Mouse (Mus musculus) myocyte (in vitro differentiated cells): ENCODE data around the gene Trpm4. TPM values are rescaled to one million over a fixed set of nuclear protein-coding genes. Genes with fewer than 3 reads are reported as not detected.
A peak's percentile ranks its signal among the peaks of the same experiment; 100 is the strongest.

Experiments used
- H3K27me3 ChIP-seq: one replicate; pipeline ENCODE4 v1.6.1; 2011; ENCODE audit not compliant: control insufficient read depth, insufficient read depth, insufficient read length
- H3K36me3 ChIP-seq: one replicate; pipeline ENCODE4 v1.6.1; 2011; ENCODE audit not compliant: control insufficient read depth, insufficient read depth
- H3K4me2 ChIP-seq: one replicate; pipeline ENCODE4 v1.6.1; 2011; ENCODE audit warnings: low read depth, control low read depth
- H3K4me3 ChIP-seq: one replicate; pipeline ENCODE4 v1.5.1; 2011; ENCODE audit warnings: mild to moderate bottlenecking, control low read depth, moderate library complexity
- H3K79me2 ChIP-seq: one replicate; pipeline ENCODE4 v1.6.1; 2011; ENCODE audit not compliant: control insufficient read depth, insufficient read depth
- H3ac ChIP-seq: one replicate; pipeline ENCODE4 v1.6.1; 2011; ENCODE audit not compliant: control insufficient read depth, insufficient read length
- CEBPB ChIP-seq: IDR thresholded peaks from 2 replicates; pipeline ENCODE4 v1.6.1; 2011; ENCODE audit warnings: mild to moderate bottlenecking, moderate library complexity; ENCODE audit not compliant: poor library complexity, insufficient read depth, severe bottlenecking
- E2F4 ChIP-seq: IDR thresholded peaks from one replicate; pipeline ENCODE4 v1.6.1; 2011; ENCODE audit warnings: mild to moderate bottlenecking, control low read depth, moderate library complexity; ENCODE audit not compliant: insufficient read depth
- MAX ChIP-seq: IDR thresholded peaks from one replicate; pipeline ENCODE4 v1.6.1; 2011; ENCODE audit warnings: low read depth, mild to moderate bottlenecking, control low read depth
- MYOD1 ChIP-seq, 3 experiments: IDR thresholded peaks; one replicate each; pipeline ENCODE4 v1.6.1; 2011; ENCODE audit warnings: control low read depth in 2 of 3, low read depth in 2 of 3, mild to moderate bottlenecking in 2 of 3, moderate library complexity in 1 of 3; ENCODE audit not compliant: insufficient read length in 2 of 3, control insufficient read depth in 1 of 3
- MYOG ChIP-seq, 3 experiments: IDR thresholded peaks; one replicate each; pipeline ENCODE4 v1.6.1; 2011; ENCODE audit warnings: control low read depth in 2 of 3, low read depth in 2 of 3, mild to moderate bottlenecking in 2 of 3; ENCODE audit not compliant: insufficient read length in 2 of 3, control insufficient read depth in 1 of 3, insufficient read depth in 1 of 3
- POLR2A ChIP-seq: IDR thresholded peaks from one replicate; pipeline ENCODE4 v1.6.1; 2011; ENCODE audit warnings: low read depth, mild to moderate bottlenecking, control low read depth, moderate library complexity; ENCODE audit not compliant: insufficient read length
- POLR2AphosphoS2 ChIP-seq: IDR thresholded peaks from one replicate; pipeline ENCODE4 v1.6.1; 2011; ENCODE audit warnings: low read depth, control low read depth; ENCODE audit not compliant: insufficient read length
- REST ChIP-seq: IDR thresholded peaks from one replicate; pipeline ENCODE4 v1.6.1; 2011; ENCODE audit warnings: mild to moderate bottlenecking, control low read depth, moderate library complexity; ENCODE audit not compliant: insufficient read depth, insufficient read length
- TCF12 ChIP-seq: IDR thresholded peaks from one replicate; pipeline ENCODE4 v1.6.1; 2011; ENCODE audit warnings: mild to moderate bottlenecking, control low read depth; ENCODE audit not compliant: poor library complexity, insufficient read depth, severe bottlenecking
- TCF3 ChIP-seq: IDR thresholded peaks from one replicate; pipeline ENCODE4 v1.6.1; 2011; ENCODE audit warnings: low read depth, control low read depth; ENCODE audit not compliant: insufficient read length
- USF1 ChIP-seq: IDR thresholded peaks from one replicate; pipeline ENCODE4 v1.6.1; 2011; ENCODE audit warnings: low read depth, mild to moderate bottlenecking, control low read depth, moderate library complexity
- polyA plus RNA-seq: library from polyadenylated mRNA; unstranded; fragments of >200 nt; fragmentation: generic; extraction: Trizol; gene quantifications from one replicate; pipeline ENCODE4 v1.2.1, GENCODE M21; 2012; ENCODE audit warnings: missing spikeins

Trpm4 gene
- polyA plus RNA-seq, 1 experiment, result 27.3 TPM

DNA sequence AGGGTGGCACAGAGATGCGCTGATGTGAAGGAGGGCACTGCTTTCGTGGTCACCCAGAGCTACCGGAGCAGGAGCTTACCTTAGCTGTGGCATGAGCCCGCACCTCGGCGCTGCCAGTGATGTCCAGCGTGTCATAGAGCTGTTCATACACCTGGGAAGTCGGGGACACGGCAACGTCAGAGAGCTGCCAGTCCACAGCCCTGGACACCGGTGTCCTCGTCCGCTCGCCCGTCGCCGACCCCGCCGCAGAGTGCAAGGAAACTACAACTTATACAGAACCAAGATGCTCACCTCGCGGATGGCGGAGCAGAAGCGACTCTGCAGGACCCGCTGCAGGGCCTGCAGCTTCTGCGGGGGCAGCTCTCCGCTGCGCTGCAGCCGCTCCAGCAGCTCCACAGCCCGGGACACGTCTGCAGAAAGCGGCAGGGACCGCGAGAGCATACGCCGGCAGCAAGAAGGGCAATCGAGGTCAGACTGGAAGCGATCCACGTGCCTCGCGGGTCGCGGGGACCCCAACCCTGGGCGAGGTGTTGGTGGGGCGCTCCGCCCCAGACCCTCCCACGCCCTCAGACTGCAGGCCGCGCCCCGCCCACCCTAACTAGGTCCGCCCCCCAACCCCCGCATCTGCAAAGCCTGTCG is 36.4 kb upstream of the Trpm4 start:
- no peaks in the 10 kb centered on the region for H3K79me2 ChIP-seq
- no peak overlapping the region for H3K4me3 ChIP-seq
- no peak overlapping the region for H3K4me2 ChIP-seq
- TF ChIP-seq TCF3 (no peak), POLR2AphosphoS2 (peak; percentile 31)
- H3ac ChIP-seq, result no peak overlapping the region
- no peaks in the 10 kb centered on the region for H3K27me3 ChIP-seq
- peaks cover 9% of the 10 kb centered on the region for H3K36me3 ChIP-seq

DNA sequence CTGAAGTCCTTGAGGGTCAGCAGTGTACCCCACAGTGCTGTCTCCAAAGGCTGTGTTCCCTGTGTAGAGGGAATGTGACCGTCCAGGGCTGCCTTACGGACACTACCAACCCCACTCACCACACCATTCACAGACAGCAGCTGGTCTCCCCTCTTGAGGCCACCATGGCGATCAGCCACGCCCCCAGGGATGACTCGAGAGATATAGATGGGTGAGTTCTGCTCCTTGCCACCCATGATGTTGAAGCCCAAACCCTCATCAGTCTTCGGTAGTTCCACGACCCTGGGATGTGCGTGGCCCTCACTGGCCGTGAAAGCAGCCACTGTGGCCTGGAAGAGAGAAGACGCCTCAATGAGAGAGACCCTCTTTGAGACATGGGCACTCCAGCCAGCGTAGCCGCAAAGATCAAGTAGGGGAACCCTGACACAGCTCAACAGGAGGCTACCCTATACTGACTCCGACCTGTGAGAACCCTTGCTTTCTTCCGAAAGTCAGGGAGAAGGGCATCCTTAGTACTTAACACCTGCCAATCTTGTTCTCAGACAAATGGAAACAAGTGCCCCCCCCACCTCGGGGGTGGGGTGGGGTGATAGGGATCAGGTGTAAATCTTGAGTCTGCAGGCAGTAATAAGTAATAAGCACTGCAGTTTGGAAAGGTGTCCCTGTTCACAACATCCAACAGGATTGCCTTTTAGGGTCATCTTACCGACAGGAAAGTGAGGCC is 35.6 kb upstream of the Trpm4 start:
- Histone ChIP-seq H3K4me2 (no peak overlapping the region), H3ac (no peak overlapping the region), H3K4me3 (no peak overlapping the region), H3K36me3 (peaks cover 9% of the 10 kb centered on the region), H3K79me2 (no peaks in the 10 kb centered on the region), H3K27me3 (no peaks in the 10 kb centered on the region)
- TF ChIP-seq CEBPB, result no peak
- peak in 1 of 3 experiments; percentile 16 for TF ChIP-seq MYOD1 (IDR thresholded peaks at IDR 0.05; ENCODE audit: control insufficient read depth in 1 of 3, insufficient read length in 2 of 3, low read depth in 2 of 3)
- no peak for TF ChIP-seq REST

DNA sequence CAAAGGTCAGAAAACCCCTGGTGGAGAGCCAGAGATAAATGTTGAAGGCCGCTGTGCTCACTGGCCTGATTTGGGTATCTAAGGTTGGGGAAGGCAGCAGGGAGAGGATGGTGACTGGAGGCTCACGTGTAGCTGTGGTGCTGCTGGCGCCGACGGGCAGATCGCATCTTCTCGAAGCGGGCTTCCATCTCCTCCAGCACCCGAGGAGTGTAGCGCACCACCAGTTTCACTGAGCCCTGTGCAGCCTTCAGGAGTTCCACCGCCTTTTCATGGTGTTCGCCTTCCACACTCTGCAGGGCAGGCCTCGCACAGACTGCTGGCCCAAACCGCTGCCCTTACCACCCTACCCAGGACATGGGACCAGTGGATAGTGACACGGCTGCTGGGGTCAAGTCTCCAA is 34.6 kb upstream of the Trpm4 start:
- Histone ChIP-seq H3K27me3 (no peaks in the 10 kb centered on the region), H3ac (no peak overlapping the region), H3K36me3 (peaks cover 4% of the 10 kb centered on the region), H3K4me2 (peak overlapping the region; percentile 71), H3K79me2 (no peaks in the 10 kb centered on the region), H3K4me3 (peak overlapping the region; percentile 42)
- TF ChIP-seq CEBPB (no peak), MYOG (IDR thresholded peaks at IDR 0.05; ENCODE audit: control insufficient read depth in 1 of 3, insufficient read depth in 1 of 3, insufficient read length in 2 of 3, low read depth in 2 of 3) (no peak), USF1 (no peak), POLR2AphosphoS2 (peak; percentile 32), TCF12 (no peak), MYOD1 (IDR thresholded peaks at IDR 0.05; ENCODE audit: control insufficient read depth in 1 of 3, insufficient read length in 2 of 3, low read depth in 2 of 3) (no peak), MAX (no peak), REST (no peak)

DNA sequence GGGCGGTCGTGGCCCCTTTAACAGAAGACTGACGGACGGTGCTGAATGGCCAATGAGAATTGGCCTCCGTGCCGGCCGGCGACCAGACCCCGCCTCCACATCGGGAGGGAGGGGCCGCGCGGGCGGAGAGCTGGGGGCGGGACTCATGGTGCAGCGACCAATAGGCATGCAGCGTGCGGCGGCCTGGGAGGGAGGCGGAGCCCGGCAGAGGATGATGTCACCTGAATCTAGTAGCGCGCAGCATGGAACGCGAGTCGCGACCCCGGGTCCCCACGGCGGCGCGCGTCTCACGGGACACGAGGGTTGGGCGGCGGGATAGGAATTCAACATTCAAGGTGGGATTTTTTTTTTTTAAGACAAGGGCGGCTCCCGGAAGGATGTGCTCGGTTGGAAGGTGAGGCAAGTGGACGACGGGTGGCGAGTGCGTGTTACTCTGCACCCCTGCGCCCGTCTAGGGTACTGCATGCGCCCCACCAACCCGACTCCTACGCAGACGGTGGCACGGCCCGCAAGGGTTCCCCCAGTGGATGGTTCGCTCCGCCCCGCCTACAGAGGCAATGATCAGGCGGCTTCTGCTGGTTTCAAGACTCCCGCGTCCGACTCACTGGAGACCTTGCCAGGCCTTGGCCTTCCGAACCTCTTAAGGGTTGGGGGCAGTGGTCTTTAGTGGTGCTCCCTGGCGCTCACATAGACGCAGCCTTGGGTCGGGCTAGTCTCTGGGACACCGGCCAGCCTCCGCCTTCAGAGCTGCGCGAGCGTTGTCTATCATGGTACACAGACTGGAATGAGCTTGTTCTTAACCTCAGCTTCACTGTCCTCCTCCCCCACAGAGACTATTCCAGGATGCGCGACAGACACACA is 33.7 kb upstream of the Trpm4 start:
- H3K79me2 ChIP-seq, result no peaks in the 10 kb centered on the region
- TF ChIP-seq POLR2A (peak; percentile 61), E2F4 (peak; percentile 38), USF1 (no peak), POLR2AphosphoS2 (peak; percentile 35), REST (no peak)
- H3K27me3 ChIP-seq, result no peaks in the 10 kb centered on the region
- peak overlapping the region; percentile 42 for H3K4me3 ChIP-seq
- peak overlapping the region; percentile 71 for H3K4me2 ChIP-seq
- H3ac ChIP-seq, result peak overlapping the region; percentile 27
- H3K36me3 ChIP-seq, result no peaks in the 10 kb centered on the region

DNA sequence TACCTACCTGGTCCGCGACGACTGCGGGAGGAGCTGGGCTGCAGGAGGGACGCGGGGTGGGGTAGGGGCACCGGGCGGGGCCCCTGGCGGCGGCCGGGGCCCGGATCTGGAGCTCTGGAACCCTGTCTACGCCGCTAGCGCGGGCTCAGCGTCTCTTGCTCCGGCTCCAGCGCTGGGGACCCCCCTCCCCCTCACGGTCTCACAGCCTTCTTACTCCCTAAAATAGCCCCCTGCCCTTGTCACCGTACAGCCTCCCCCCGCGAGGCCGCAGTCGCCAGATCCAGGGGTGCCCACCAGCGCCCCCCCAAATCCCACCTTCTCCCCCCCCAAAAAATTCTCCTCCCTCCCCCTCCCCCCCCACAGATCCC is 33.1 kb upstream of the Trpm4 start, which contains the start of gene Ppfia3:
TSS of gene Ppfia3 (minus strand) at position 368 of the 368 bp plus-strand sequence.
- Histone ChIP-seq H3ac (peak within 1 kb of the TSS; percentile 27), H3K4me2 (peak within 1 kb of the TSS; percentile 82), H3K4me3 (peak within 1 kb of the TSS; percentile 42), H3K79me2 (no peaks in the 10 kb centered on the region), H3K27me3 (peaks cover 2% of the 10 kb centered on the region), H3K36me3 (no peaks in the 10 kb centered on the region)
- TF ChIP-seq MYOG (IDR thresholded peaks at IDR 0.05; ENCODE audit: control insufficient read depth in 1 of 3, insufficient read depth in 1 of 3, insufficient read length in 2 of 3, low read depth in 2 of 3) (no peak), REST (no peak), USF1 (no peak), TCF12 (no peak), CEBPB (no peak), MYOD1 (IDR thresholded peaks at IDR 0.05; ENCODE audit: control insufficient read depth in 1 of 3, insufficient read length in 2 of 3, low read depth in 2 of 3) (no peak), E2F4 (no peak)
